Mouse (Mus musculus) heart, adult 2 months (tissue): Measurements from ENCODE around the gene Nr2f2. TPM values are rescaled to one million over a fixed set of nuclear protein-coding genes. Genes with fewer than 3 reads are reported as not detected.

ENCODE experiments used
- DNase-seq, 2 experiments: peaks; one replicate each; pipeline ENCODE4 v3.0.0; 2021
- H3K27ac ChIP-seq: fragments of 200-600 bp; 2 replicates; pipeline ENCODE4 v1.8.1; 2022
- H3K27me3 ChIP-seq: fragments of 200-500 bp; 2 replicates; pipeline ENCODE4 v1.6.1; 2012; ENCODE audit warnings: mild to moderate bottlenecking, low read length, inconsistent platforms, mixed read lengths; ENCODE audit not compliant: control insufficient read depth, insufficient read depth
- H3K36me3 ChIP-seq: fragments of 200-500 bp; 2 replicates; pipeline ENCODE4 v1.6.1; 2012; ENCODE audit warnings: low read length, inconsistent platforms; ENCODE audit not compliant: control insufficient read depth, insufficient read depth
- H3K4me1 ChIP-seq: fragments of 200-500 bp; 2 replicates; pipeline ENCODE4 v1.6.1; 2011; ENCODE audit warnings: low read length; ENCODE audit not compliant: control insufficient read depth, insufficient read depth
- H3K4me3 ChIP-seq: fragments of 200-600 bp; 2 replicates; pipeline ENCODE4 v1.8.1; 2022
- H3K79me2 ChIP-seq: fragments of 200-500 bp; replicated peaks from 2 replicates; pipeline ENCODE4 v1.6.1; 2012; ENCODE audit warnings: mild to moderate bottlenecking, inconsistent platforms, low read length, moderate library complexity, mixed read lengths; ENCODE audit not compliant: control insufficient read depth, insufficient read depth
- H3K9ac ChIP-seq: fragments of 200-500 bp; 2 replicates; pipeline ENCODE4 v1.6.1; 2012; ENCODE audit warnings: low read depth, mild to moderate bottlenecking, control low read depth, inconsistent platforms, low read length, mixed read lengths
- CTCF ChIP-seq: fragments of 200-600 bp; IDR thresholded peaks from 2 replicates; pipeline ENCODE4 v1.8.1; 2022; ENCODE audit warnings: antibody characterized with exemption, mild to moderate bottlenecking, moderate library complexity
- EP300 ChIP-seq: fragments of 200-500 bp; IDR thresholded peaks from 2 replicates; pipeline ENCODE4 v1.6.1; 2011; ENCODE audit warnings: low read depth, low read length, control low read depth; ENCODE audit not compliant: insufficient read depth
- POLR2A ChIP-seq: fragments of 200-500 bp; IDR thresholded peaks from 2 replicates; pipeline ENCODE4 v1.6.1; 2011; ENCODE audit warnings: mild to moderate bottlenecking, low read depth, low read length, control low read depth; ENCODE audit not compliant: insufficient read depth
- WGBS: fragments of 180-500 bp; shearing (Covaris S2); methylation state at CpG from one replicate; pipeline ENCODE4 v1.1.7; 2018; 5-methylcytosine and 5-hydroxymethylcytosine counted together
- intact Hi-C: fragments of 180-260 bp; cut with DNase I; formaldehyde crosslinking; loops from one replicate; pipeline ENCODE4 v1.15.1; 2025
- polyA plus RNA-seq: library from polyadenylated mRNA; depleted of rRNA; stranded (reverse); fragments of >200 nt; gene quantifications from 2 replicates; pipeline ENCODE4 v1.2.3, GENCODE M21; 2012
- total RNA-seq, 2 experiments: library from RNA; stranded (reverse); gene quantifications; 2 replicates each; pipeline ENCODE4 v1.2.3; 2021

The Nr2f2 gene
- total and polyA plus RNA-seq, 3 experiments, result 16.4 to 39.3 (median 18.8) TPM

DNA sequence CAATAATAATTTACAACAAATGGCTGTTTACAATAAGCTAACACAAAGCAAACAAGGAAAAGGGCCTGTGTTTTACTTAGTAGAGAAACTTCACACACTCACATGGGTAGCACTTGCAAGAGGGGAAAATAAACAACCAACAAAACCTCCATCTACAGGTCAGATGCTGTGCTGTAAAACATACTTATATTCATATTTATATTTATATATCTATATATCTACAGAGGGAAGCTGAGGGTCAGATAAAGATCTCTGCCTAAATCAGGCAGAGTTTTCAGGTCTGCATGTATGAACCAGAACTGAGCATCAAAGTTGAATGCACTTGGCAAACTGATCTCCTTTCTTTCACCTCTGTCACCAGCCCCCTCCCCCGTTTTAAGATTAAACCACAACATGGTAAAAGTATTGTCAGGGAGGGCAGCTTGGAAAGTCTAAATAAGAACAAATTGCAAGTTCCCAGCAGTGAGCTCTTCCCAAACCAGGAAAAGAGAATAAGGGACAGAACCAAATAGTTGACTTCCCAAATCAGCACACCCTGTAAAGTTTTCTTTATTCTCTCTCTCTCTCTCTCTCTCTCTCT, 14.5 kb downstream of the Nr2f2 start:
- no peak overlapping the region for H3K9ac ChIP-seq
- 14% methylated on average over 1 of the region's 1 CpGs for WGBS

GRCm38 (mm10) chr7:70350781-70351551, 15.6 kb downstream of the Nr2f2 start:
- Histone ChIP-seq H3K4me3 (peak overlapping the region; percentile 65), H3K4me1 (peaks cover 2% of the 10 kb centered on the region), H3K36me3 (peaks cover 4% of the 10 kb centered on the region), H3K9ac (peak overlapping the region; percentile 86), H3K79me2 (no peaks in the 10 kb centered on the region), H3K27me3 (no peaks in the 10 kb centered on the region), H3K27ac (peak overlapping the region; percentile 78)
- peak; percentile 71 to 72 for DNase-seq
- peak; percentile 47; the same call in 1 of the 2 replicates for TF ChIP-seq POLR2A
- TF ChIP-seq EP300, result no peak
- intact Hi-C loops, result no loop called here
- WGBS, result 2% methylated on average over 55 of the region's 55 CpGs

More for the DNA sequence above, 14.5 kb downstream of the Nr2f2 start:
- H3K27ac ChIP-seq, result peak overlapping the region; percentile 78
- peaks cover 8% of the 10 kb centered on the region for H3K36me3 ChIP-seq
- no peaks in the 10 kb centered on the region for H3K79me2 ChIP-seq
- TF ChIP-seq POLR2A (no peak), EP300 (no peak), CTCF (no peak)
- peak overlapping the region; percentile 65 for H3K4me3 ChIP-seq
- intact Hi-C loops, result no loop called here
- no peak for DNase-seq
- no peaks in the 10 kb centered on the region for H3K27me3 ChIP-seq
- H3K4me1 ChIP-seq, result no peaks in the 10 kb centered on the region; the same call in 1 of the 2 replicates

GRCm38 (mm10) chr7:70349981-70350670, 16.4 kb downstream of the Nr2f2 start:
- Histone ChIP-seq H3K27ac (peak overlapping the region; percentile 78), H3K36me3 (0 out of 2 replicates have a peak, but pooled peaks cover 2% of the 10 kb centered on the region), H3K4me1 (peaks cover 2% of the 10 kb centered on the region), H3K79me2 (no peaks in the 10 kb centered on the region), H3K27me3 (no peaks in the 10 kb centered on the region), H3K4me3 (peak overlapping the region; percentile 65; the same call in 1 of the 2 replicates), H3K9ac (peak overlapping the region; percentile 86; the same call in 1 of the 2 replicates)
- TF ChIP-seq EP300 (no peak), CTCF (no peak), POLR2A (no peak)
- 34% methylated on average over 20 of the region's 20 CpGs for WGBS
- intact Hi-C loops, result loop anchor here (10.0 kb wide), 4 partner anchors 585 to 1515 kb away; no protein-coding TSS in a partner anchor
- DNase-seq, result no peak

GRCm38 (mm10) chr7:70348977-70349615, 17.4 kb downstream of the Nr2f2 start:
- H3K4me1 ChIP-seq, result peaks cover 2% of the 10 kb centered on the region
- TF ChIP-seq POLR2A, result no peak
- no peak for TF ChIP-seq EP300
- no peak for TF ChIP-seq CTCF
- no peak overlapping the region for H3K4me3 ChIP-seq
- H3K36me3 ChIP-seq, result 0 out of 2 replicates have a peak, but pooled peaks cover 2% of the 10 kb centered on the region
- peak overlapping the region; percentile 78 for H3K27ac ChIP-seq
- H3K27me3 ChIP-seq, result no peaks in the 10 kb centered on the region
- intact Hi-C loops, result loop anchor here (10.0 kb wide), 4 partner anchors 586 to 1516 kb away; no protein-coding TSS in a partner anchor
- no peak for DNase-seq
- H3K79me2 ChIP-seq, result no peaks in the 10 kb centered on the region
- H3K9ac ChIP-seq, result no peak overlapping the region
- 37% methylated on average over 11 of the region's 11 CpGs for WGBS
